Comparison of ENCODE assay signal across 9 mouse cellular contexts in genomic region chr4:70536661-70537580, GRCm38 (mm10). TPM values are rescaled to one million over a fixed set of nuclear protein-coding genes. Genes with fewer than 3 reads are reported as not detected.
DNase-seq lines count a peak whose midpoint lies in the region; ATAC-seq lines count a peak whose summit lies in the region.
"Had no signal": no experiment of that assay in that cellular context is flagged by ENCODE, and none has a peak within 500 bp of the region (broad histone marks: within the 10 kb centered on the region; RNA-seq: fewer than 3 reads in every experiment).

No protein-coding gene starts in this region.

- DNase-seq in kidney, postnatal 25 days = no peak
- DNase-seq in embryo, embryonic 10 days (ENCODE audit: low spot score) = peak; percentile 46
- DNase-seq in frontal cortex, postnatal 36 days (ENCODE audit: low spot score in 2 of 2) = no peak
- no peak for DNase-seq in spleen, postnatal 14 days (ENCODE audit: low spot score in 2 of 2)
- DNase-seq: kidney, postnatal 14 days had no signal

- ATAC-seq in kidney, embryonic 16.5 days (ENCODE audit: low FRiP score, low TSS enrichment) = peak; percentile 22; the same call in 1 of the 2 replicates
- ATAC-seq in limb, embryonic 12.5 days (ENCODE audit: insufficient number of reproducible peaks, insufficient read depth, low FRiP score, low TSS enrichment, low read depth) = no peak
- no peak for ATAC-seq in stomach, embryonic 15.5 days (ENCODE audit: insufficient read depth, low FRiP score, low read depth)

- H3K4me1 ChIP-seq in kidney, embryonic 16.5 days (ENCODE audit: insufficient read depth, low read length) = peaks cover 22% of the 10 kb centered on the region
- peaks cover 26% of the 10 kb centered on the region for H3K4me1 ChIP-seq in limb, embryonic 12.5 days (replicated peaks)
- H3K4me1 ChIP-seq in stomach, embryonic 15.5 days = peaks cover 11% of the 10 kb centered on the region

- H3K4me2 ChIP-seq in kidney, embryonic 16.5 days (replicated peaks; ENCODE audit: low read depth, low read length) = no peak overlapping the region
- H3K4me2 ChIP-seq in limb, embryonic 12.5 days = peak overlapping the region; percentile 89; the same call in 1 of the 2 replicates
- H3K4me2 ChIP-seq in stomach, embryonic 15.5 days = no peak overlapping the region

- no peaks in the 10 kb centered on the region for H3K27me3 ChIP-seq in kidney, embryonic 16.5 days (ENCODE audit: insufficient read depth, low read length)
- no peaks in the 10 kb centered on the region for H3K27me3 ChIP-seq in limb, embryonic 12.5 days
- no peaks in the 10 kb centered on the region for H3K27me3 ChIP-seq in stomach, embryonic 15.5 days (replicated peaks)
- H3K27me3 ChIP-seq: heart, embryonic 13.5 days had no signal

- no peaks in the 10 kb centered on the region for H3K36me3 ChIP-seq in kidney, embryonic 16.5 days (ENCODE audit: insufficient read depth, low read length)
- H3K36me3 ChIP-seq in limb, embryonic 12.5 days = no peaks in the 10 kb centered on the region
- no peaks in the 10 kb centered on the region for H3K36me3 ChIP-seq in stomach, embryonic 15.5 days
- H3K36me3 ChIP-seq: heart, embryonic 13.5 days had no signal

- H3K27ac ChIP-seq in kidney, embryonic 16.5 days (ENCODE audit: low read length) = 0 out of 2 replicates have a peak overlapping the region, but pooled peaks have one; percentile 90
- H3K27ac ChIP-seq in limb, embryonic 12.5 days = peak overlapping the region; percentile 97; the same call in 1 of the 2 replicates
- peak overlapping the region; percentile 8; the same call in 1 of the 2 replicates for H3K27ac ChIP-seq in stomach, embryonic 15.5 days

- H3K4me3 ChIP-seq in kidney, embryonic 16.5 days (ENCODE audit: low read length) = no peak overlapping the region
- no peak overlapping the region for H3K4me3 ChIP-seq in limb, embryonic 12.5 days (replicated peaks)
- no peak overlapping the region for H3K4me3 ChIP-seq in stomach, embryonic 15.5 days (replicated peaks)

- WGBS in kidney, embryonic 16.5 days = 14% methylated on average over 2 of the region's 2 CpGs
- WGBS in limb, embryonic 12.5 days = 11% methylated on average over 2 of the region's 2 CpGs
- 20% methylated on average over 2 of the region's 2 CpGs for WGBS in stomach, embryonic 15.5 days

- H3K9me3 ChIP-seq in kidney, embryonic 16.5 days (ENCODE audit: low read length) = no peaks in the 10 kb centered on the region
- no peaks in the 10 kb centered on the region for H3K9me3 ChIP-seq in limb, embryonic 12.5 days
- no peaks in the 10 kb centered on the region for H3K9me3 ChIP-seq in stomach, embryonic 15.5 days
- H3K9me3 ChIP-seq: heart, embryonic 13.5 days had no signal

- H3K9ac ChIP-seq in kidney, embryonic 16.5 days (replicated peaks; ENCODE audit: low read length) = no peak overlapping the region
- H3K9ac ChIP-seq in limb, embryonic 12.5 days (replicated peaks) = no peak overlapping the region
- H3K9ac ChIP-seq in stomach, embryonic 15.5 days = no peak overlapping the region

RNA-seq across cellular contexts. Expression of gene Megf9, which starts 2.1 kb away (rescaled TPM):
- 11.9 and 13.7 TPM in 2 replicates for polyA plus RNA-seq in kidney, embryonic 16.5 days (2015; fragmentation: Nextera tagmentation; extraction: Ambion mirVana)
- polyA plus RNA-seq in limb, embryonic 12.5 days (2016; fragmentation: Nextera tagmentation; extraction: Ambion mirVana) = 14.1 and 15.5 TPM in 2 replicates
- polyA plus RNA-seq in stomach, embryonic 15.5 days (2015; fragmentation: Nextera tagmentation; extraction: Ambion mirVana) = 9.0 and 10.1 TPM in 2 replicates

Comparison
In these comparisons a context has a peak if more than half of its experiments do, and no peak if none do; other contexts are left out.
1. H3K27ac ChIP-seq: peak in every context shown above with its lines; median percentile 97 in limb, embryonic 12.5 days; 90 in kidney, embryonic 16.5 days; 8 in stomach, embryonic 15.5 days.